Mouse (Mus musculus): ENCODE measurements around the gene Pde4b. TPM values are rescaled to one million over a fixed set of nuclear protein-coding genes. Genes with fewer than 3 reads are reported as not detected.
"Not testable (repeated sequence)": the region's sequence is repeated elsewhere in the genome, so short reads cannot be mapped to it uniquely, and the experiment has no call there.

Pde4b gene
- polyA plus RNA-seq (2014; fragmentation: Nextera tagmentation; extraction: Ambion mirVana) = 44.6 and 51.2 TPM in 2 replicates

DNA sequence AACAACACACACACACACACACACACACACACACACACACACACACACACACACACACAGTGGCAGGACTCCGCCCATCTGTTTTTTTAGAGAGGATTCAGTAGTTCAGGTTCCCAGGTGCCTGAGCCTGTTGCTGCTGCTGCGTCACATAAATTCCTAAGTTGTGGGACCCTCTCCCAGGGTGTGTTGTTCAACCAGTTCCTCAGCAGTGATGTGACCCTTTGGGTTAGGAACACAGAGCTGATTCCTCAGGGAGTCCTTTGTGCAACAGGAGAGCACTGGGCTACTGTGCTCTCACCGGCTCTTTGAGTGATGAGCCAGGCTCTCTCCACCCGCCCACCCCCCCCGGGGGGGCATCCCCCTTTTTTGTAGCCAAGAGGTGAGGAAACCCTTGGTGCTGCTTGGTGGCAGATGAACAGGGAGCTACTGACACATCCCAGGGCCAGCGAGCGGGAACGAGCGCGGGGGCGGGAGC lies at the start of gene Pde4b:
Pde4b (plus strand) TSS at position 453 of the 475 bp plus-strand sequence.
- no peak for DNase-seq (ENCODE audit: low spot score)
- Histone ChIP-seq H3K4me3 (replicated peaks; ENCODE audit: low read length) (peak within 1 kb of the TSS; percentile 63), H3K27ac (peak within 1 kb of the TSS; percentile 34; the same call in 1 of the 2 replicates), H3K27me3 (ENCODE audit: control insufficient read depth, insufficient read depth, low read length) (peaks cover 29% of the 10 kb centered on the region), H3K36me3 (replicated peaks; ENCODE audit: control insufficient read depth, insufficient read depth) (no peaks in the 10 kb centered on the region), H3K4me1 (replicated peaks; ENCODE audit: control insufficient read depth, insufficient read depth, low read length) (peaks cover 8% of the 10 kb centered on the region; the same call in 1 of the 2 replicates), H3K4me2 (replicated peaks) (peak within 1 kb of the TSS; percentile 97), H3K9ac (peak within 1 kb of the TSS; percentile 75), H3K9me3 (ENCODE audit: control insufficient read depth, low read length) (no peaks in the 10 kb centered on the region)
- ATAC-seq (ENCODE audit: low FRiP score) = peak; percentile 62
- WGBS = 8% methylated on average over 11 of the region's 11 CpGs

DNA sequence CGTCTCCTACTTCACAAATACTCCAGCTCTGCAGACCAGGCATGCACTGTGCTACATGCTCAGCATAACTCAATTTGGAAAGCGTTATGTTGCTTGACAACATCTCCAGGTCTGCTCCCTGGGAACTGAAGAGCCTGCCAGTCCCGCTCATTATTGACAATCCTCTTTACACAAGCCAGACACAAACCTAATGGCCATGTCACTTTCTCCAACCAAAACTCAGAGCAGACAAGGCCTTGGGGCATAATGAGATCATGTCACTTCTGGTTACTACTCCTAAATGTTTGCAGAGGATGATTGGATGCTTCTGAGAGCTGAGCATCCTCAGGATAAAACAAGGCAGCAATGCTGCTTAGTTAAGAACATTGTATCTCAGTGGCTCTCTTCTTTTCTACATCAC lies 47.2 kb upstream of the Pde4b start:
- Histone ChIP-seq H3K4me2 (replicated peaks) (no peak overlapping the region), H3K27me3 (ENCODE audit: control insufficient read depth, insufficient read depth, low read length) (no peaks in the 10 kb centered on the region), H3K9ac (no peak overlapping the region), H3K4me1 (replicated peaks; ENCODE audit: control insufficient read depth, insufficient read depth, low read length) (no peaks in the 10 kb centered on the region), H3K9me3 (ENCODE audit: control insufficient read depth, low read length) (no peaks in the 10 kb centered on the region), H3K27ac (no peak overlapping the region), H3K4me3 (replicated peaks; ENCODE audit: low read length) (no peak overlapping the region), H3K36me3 (replicated peaks; ENCODE audit: control insufficient read depth, insufficient read depth) (no peaks in the 10 kb centered on the region)
- no peak for ATAC-seq (ENCODE audit: low FRiP score)
- 70% methylated on average over 3 of the region's 3 CpGs for WGBS
- no peak for DNase-seq (ENCODE audit: low spot score)

DNA sequence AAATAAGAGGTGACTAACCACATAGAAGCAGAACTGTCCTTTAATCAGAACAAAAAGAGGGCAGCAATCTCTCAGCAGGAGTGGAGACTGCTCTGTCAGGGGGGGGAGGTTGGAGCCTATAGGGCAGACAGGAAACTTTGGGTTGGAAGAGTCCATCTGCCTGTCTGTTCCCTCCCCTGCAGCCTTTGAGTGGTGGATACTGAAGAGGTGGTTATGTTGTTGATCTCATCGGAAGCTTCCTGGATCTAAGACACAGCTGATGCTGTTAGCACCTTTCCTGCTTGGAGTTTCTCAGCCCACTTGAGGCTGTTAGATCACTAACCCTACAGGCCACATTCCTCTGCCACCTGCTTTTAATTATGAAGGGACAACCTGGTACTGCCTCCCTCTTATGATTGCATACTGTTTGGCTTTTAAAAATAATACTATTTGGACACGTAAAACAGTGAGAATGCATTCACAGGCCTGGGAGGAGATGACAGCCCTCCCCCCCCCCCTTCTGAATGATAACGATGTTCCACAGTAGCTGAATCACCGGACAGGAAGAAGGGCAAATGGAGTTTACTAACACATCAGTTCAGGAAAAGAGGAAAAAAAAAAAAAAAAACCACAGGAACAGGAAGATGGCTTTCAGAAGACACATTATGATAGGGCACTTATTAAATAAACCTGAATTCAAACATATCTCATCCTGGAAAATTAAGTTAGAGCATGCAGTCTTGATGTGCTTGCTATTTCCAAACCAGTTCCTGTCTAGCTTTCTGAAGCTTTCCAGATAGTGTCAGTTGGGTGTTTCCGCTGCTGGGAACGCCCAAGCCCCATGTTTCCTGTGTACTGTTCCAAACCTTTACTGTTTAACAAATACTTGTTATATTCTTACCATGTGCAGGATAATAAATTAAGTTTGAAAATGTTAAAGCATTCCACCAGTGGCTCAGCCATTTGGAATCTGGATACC lies 41.9 kb upstream of the Pde4b start:
- ATAC-seq (ENCODE audit: low FRiP score) (no peak), DNase-seq (ENCODE audit: low spot score) (no peak)
- WGBS = 69% methylated on average over 6 of the region's 6 CpGs

DNA sequence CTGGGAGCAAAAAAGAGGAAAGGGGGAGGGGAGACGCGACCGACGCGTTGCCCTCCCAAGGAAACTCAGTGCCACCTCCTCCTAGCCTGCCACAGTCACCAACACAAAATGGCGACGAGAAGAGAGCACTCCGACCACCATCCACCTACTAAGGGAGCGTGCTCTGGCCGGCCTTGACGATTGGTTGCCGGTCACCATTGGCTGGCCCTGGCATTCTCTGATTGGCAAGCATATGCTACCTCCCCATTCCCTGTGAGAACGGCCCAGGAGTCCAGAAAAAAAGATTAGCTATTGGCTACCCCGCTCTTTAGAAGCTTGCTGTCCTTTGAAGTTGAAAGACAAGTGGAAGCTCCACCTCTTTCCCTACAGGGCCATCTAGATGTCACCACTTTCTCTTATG lies 38.0 kb upstream of the Pde4b start:
- ATAC-seq (ENCODE audit: low FRiP score) = not testable (repeated sequence)
- 95% methylated on average over 14 of the region's 14 CpGs for WGBS

More for the DNA sequence above, 41.9 kb upstream of the Pde4b start:
- no peak overlapping the region for H3K4me2 ChIP-seq (replicated peaks)
- no peaks in the 10 kb centered on the region for H3K9me3 ChIP-seq (ENCODE audit: control insufficient read depth, low read length)
- H3K36me3 ChIP-seq (replicated peaks; ENCODE audit: control insufficient read depth, insufficient read depth) = no peaks in the 10 kb centered on the region
- H3K4me3 ChIP-seq (replicated peaks; ENCODE audit: low read length) = no peak overlapping the region
- no peak overlapping the region for H3K27ac ChIP-seq
- H3K4me1 ChIP-seq (replicated peaks; ENCODE audit: control insufficient read depth, insufficient read depth, low read length) = no peaks in the 10 kb centered on the region
- H3K27me3 ChIP-seq (ENCODE audit: control insufficient read depth, insufficient read depth, low read length) = no peaks in the 10 kb centered on the region
- H3K9ac ChIP-seq = no peak overlapping the region

DNA sequence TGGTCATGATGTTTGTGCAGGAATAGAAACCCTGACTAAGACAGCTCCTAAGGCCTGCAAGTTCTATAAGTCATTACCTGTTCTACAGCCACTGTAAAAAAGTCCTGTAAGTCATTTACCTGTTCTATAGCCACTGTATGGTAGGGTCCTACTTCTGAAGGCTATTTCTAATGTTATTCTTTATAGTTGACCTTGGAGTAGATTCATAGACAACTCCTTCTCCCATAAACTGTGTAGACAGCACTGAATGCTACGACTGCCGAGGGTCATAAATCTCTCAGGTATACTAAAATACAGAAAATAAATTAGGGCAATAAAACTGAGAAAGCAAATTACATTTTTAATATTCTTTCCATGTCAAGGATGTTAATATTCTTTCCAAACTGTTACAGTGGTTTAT lies 26.0 kb upstream of the Pde4b start:
- Histone ChIP-seq H3K27ac (no peak overlapping the region), H3K4me2 (replicated peaks) (no peak overlapping the region)

More for the DNA sequence above, 38.0 kb upstream of the Pde4b start:
- H3K36me3 ChIP-seq (replicated peaks; ENCODE audit: control insufficient read depth, insufficient read depth); H3K9ac ChIP-seq; H3K9me3 ChIP-seq (ENCODE audit: control insufficient read depth, low read length); H3K4me3 ChIP-seq (replicated peaks; ENCODE audit: low read length); DNase-seq (ENCODE audit: low spot score); H3K27me3 ChIP-seq (ENCODE audit: control insufficient read depth, insufficient read depth, low read length); H3K4me2 ChIP-seq (replicated peaks); H3K27ac ChIP-seq; H3K4me1 ChIP-seq (replicated peaks; ENCODE audit: control insufficient read depth, insufficient read depth, low read length): not testable (repeated sequence)

DNA sequence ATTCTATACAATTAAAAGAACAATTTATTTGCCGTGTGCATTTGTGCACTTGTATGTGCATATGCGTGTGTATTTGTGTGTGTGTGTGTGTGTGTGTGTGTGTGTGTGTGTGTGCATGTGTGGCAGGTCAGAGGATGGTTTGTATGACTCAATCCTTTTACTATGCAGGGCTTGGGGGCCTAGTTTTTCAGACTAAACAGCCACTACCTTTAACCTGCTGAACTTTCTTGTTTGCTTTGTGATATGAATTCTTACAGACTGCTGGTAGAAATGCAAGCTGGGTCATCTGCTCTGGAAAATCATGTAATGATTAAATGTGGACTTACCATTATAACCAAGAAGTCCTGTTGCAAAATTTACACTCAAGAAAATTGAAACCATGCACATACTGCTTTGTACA lies 18.0 kb upstream of the Pde4b start:
- 96% methylated on average over 2 of the region's 2 CpGs for WGBS
- Histone ChIP-seq H3K9me3 (ENCODE audit: control insufficient read depth, low read length) (no peaks in the 10 kb centered on the region), H3K27me3 (ENCODE audit: control insufficient read depth, insufficient read depth, low read length) (no peaks in the 10 kb centered on the region), H3K4me2 (replicated peaks) (no peak overlapping the region), H3K4me1 (replicated peaks; ENCODE audit: control insufficient read depth, insufficient read depth, low read length) (no peaks in the 10 kb centered on the region), H3K27ac (no peak overlapping the region), H3K4me3 (replicated peaks; ENCODE audit: low read length) (no peak overlapping the region), H3K9ac (no peak overlapping the region), H3K36me3 (replicated peaks; ENCODE audit: control insufficient read depth, insufficient read depth) (no peaks in the 10 kb centered on the region)
- no peak for DNase-seq (ENCODE audit: low spot score)
- ATAC-seq (ENCODE audit: low FRiP score) = no peak

More for the DNA sequence above, 26.0 kb upstream of the Pde4b start:
- Histone ChIP-seq H3K4me3 (replicated peaks; ENCODE audit: low read length) (no peak overlapping the region), H3K9ac (no peak overlapping the region), H3K27me3 (ENCODE audit: control insufficient read depth, insufficient read depth, low read length) (no peaks in the 10 kb centered on the region), H3K4me1 (replicated peaks; ENCODE audit: control insufficient read depth, insufficient read depth, low read length) (no peaks in the 10 kb centered on the region), H3K36me3 (replicated peaks; ENCODE audit: control insufficient read depth, insufficient read depth) (no peaks in the 10 kb centered on the region), H3K9me3 (ENCODE audit: control insufficient read depth, low read length) (no peaks in the 10 kb centered on the region)
- 86% methylated on average over 2 of the region's 2 CpGs for WGBS
- no peak for ATAC-seq (ENCODE audit: low FRiP score)
- DNase-seq (ENCODE audit: low spot score) = no peak

DNA sequence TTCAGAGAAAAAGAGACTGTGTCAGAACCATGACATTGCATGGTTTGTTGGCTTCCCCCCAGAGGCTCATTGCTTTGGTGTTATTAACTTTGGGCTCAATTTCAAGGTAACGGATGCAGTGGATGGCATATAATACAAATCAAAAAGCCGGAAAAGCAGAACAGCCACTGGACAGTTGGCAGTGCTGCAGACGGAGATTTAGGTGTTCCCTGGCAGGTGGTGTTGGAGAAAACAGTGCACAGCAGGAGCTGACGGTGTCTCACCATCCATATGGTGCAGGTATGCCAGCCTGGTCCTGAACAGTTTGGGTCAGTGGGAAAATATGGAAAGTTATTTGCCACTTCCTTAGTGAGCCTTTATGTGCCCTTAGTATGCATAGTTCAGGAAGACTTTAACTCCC lies 1.0 kb upstream of the Pde4b start:
- H3K4me2 ChIP-seq (replicated peaks) = no peak overlapping the region
- H3K27me3 ChIP-seq (ENCODE audit: control insufficient read depth, insufficient read depth, low read length) = peaks cover 29% of the 10 kb centered on the region
- no peaks in the 10 kb centered on the region for H3K9me3 ChIP-seq (ENCODE audit: control insufficient read depth, low read length)
- WGBS = 55% methylated on average over 4 of the region's 4 CpGs
- DNase-seq (ENCODE audit: low spot score) (no peak), ATAC-seq (ENCODE audit: low FRiP score) (no peak)
- no peak overlapping the region for H3K4me3 ChIP-seq (replicated peaks; ENCODE audit: low read length)
- H3K36me3 ChIP-seq (replicated peaks; ENCODE audit: control insufficient read depth, insufficient read depth) = no peaks in the 10 kb centered on the region
- no peak overlapping the region for H3K27ac ChIP-seq
- H3K4me1 ChIP-seq (replicated peaks; ENCODE audit: control insufficient read depth, insufficient read depth, low read length) = peaks cover 8% of the 10 kb centered on the region; the same call in 1 of the 2 replicates
- no peak overlapping the region for H3K9ac ChIP-seq

DNA sequence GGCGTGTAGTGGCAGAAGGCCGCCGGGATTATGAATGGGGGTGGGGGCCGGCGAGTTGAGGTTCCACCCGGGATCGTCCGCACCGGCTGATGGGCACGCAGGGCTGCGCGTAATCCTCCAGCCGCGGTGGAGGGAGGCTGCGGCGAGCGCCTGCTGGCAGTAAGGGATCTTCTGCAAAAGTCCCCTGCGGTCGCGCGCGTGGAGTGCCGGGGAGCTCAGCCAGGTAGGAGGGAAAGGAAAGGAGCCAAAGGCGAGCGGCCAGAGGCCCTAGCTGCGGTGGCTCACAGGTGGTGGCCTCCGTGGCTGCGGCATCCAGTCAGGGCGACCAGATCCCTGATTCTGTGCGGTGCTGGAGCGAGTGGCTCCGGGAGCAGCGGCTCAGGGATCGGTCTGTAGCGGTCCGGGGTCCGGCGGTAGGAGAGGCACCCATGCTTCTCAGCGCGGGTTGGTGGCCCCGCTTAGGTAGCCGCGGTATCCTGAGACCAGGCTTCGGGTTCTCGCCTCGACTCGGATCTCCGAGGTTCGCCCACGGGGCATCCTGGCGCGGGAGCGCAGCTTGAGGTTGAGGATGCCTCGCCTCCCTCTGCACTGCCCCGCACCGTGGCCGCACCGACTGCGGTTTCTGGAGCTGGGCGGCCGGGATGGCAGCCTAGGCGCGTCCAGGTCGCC lies 357 bp downstream of the Pde4b start:
- ATAC-seq (ENCODE audit: low FRiP score) (peak; percentile 84), DNase-seq (ENCODE audit: low spot score) (peak; percentile 48)
- H3K4me1 ChIP-seq (replicated peaks; ENCODE audit: control insufficient read depth, insufficient read depth, low read length) = peaks cover 8% of the 10 kb centered on the region; the same call in 1 of the 2 replicates
- H3K9me3 ChIP-seq (ENCODE audit: control insufficient read depth, low read length) = no peaks in the 10 kb centered on the region
- H3K9ac ChIP-seq = peak overlapping the region; percentile 75
- H3K36me3 ChIP-seq (replicated peaks; ENCODE audit: control insufficient read depth, insufficient read depth) = no peaks in the 10 kb centered on the region
- peaks cover 29% of the 10 kb centered on the region for H3K27me3 ChIP-seq (ENCODE audit: control insufficient read depth, insufficient read depth, low read length)
- H3K27ac ChIP-seq = peak overlapping the region; percentile 34; the same call in 1 of the 2 replicates
- peak overlapping the region; percentile 97 for H3K4me2 ChIP-seq (replicated peaks)
- peak overlapping the region; percentile 63 for H3K4me3 ChIP-seq (replicated peaks; ENCODE audit: low read length)
- under 1% methylated on average over 59 of the region's 64 CpGs for WGBS
